Comparison of ENCODE assay signal across 10 mouse cellular contexts in genomic region chr1:45031436-45032027, GRCm38 (mm10).
A peak's percentile ranks its signal among the peaks of the same experiment; 100 is the strongest.
DNase-seq lines count a peak whose midpoint lies in the region; ATAC-seq and TF ChIP-seq lines count a peak whose summit lies in the region.
"Had no signal": no experiment of that assay in that cellular context is flagged by ENCODE, and none has a peak within 500 bp of the region (broad histone marks: within the 10 kb centered on the region; RNA-seq: fewer than 3 reads in every experiment).

No protein-coding gene starts in this region.

- H3K27ac ChIP-seq in kidney, postnatal 0 days: no peak overlapping the region
- H3K27ac ChIP-seq in limb, embryonic 13.5 days: peak overlapping the region; percentile 78; the same call in 1 of the 2 replicates
- H3K27ac ChIP-seq: forebrain, embryonic 12.5 days had no signal

- TF ChIP-seq POLR2A in brain, embryonic 14.5 days (IDR thresholded peaks at IDR 0.05; ENCODE audit: borderline replicate concordance, extremely low read depth, insufficient read depth, insufficient read length, poor library complexity, severe bottlenecking): no peak

- peak; percentile 35 for DNase-seq in kidney, postnatal 0 days (ENCODE audit: low spot score)
- DNase-seq in kidney, adult 18-20 months: no peak
- peak; percentile 10 for DNase-seq in brain, embryonic 14.5 days (ENCODE audit: low read depth)
- DNase-seq in thymus, postnatal 4 days: no peak
- no peak for DNase-seq in cerebellum, adult 11 months
- DNase-seq: cerebellum, postnatal 10 days; lung, adult 2 months had no signal

- no peak overlapping the region for H3K9ac ChIP-seq in kidney, postnatal 0 days (ENCODE audit: low read depth, low read length)
- no peak overlapping the region for H3K9ac ChIP-seq in limb, embryonic 13.5 days
- H3K9ac ChIP-seq: forebrain, embryonic 12.5 days had no signal

- no peaks in the 10 kb centered on the region for H3K9me3 ChIP-seq in kidney, postnatal 0 days (replicated peaks; ENCODE audit: low read length)
- H3K9me3 ChIP-seq in limb, embryonic 13.5 days: no peaks in the 10 kb centered on the region
- H3K9me3 ChIP-seq: forebrain, embryonic 12.5 days had no signal

- no peaks in the 10 kb centered on the region for H3K79me3 ChIP-seq in C2C12 (ENCODE audit: low read depth)

- H3K4me2 ChIP-seq in kidney, postnatal 0 days (ENCODE audit: low read length): no peak overlapping the region
- no peak overlapping the region for H3K4me2 ChIP-seq in limb, embryonic 13.5 days (replicated peaks)
- H3K4me2 ChIP-seq: forebrain, embryonic 12.5 days had no signal

- no peak overlapping the region for H3K4me3 ChIP-seq in kidney, postnatal 0 days (replicated peaks; ENCODE audit: low read depth, low read length)
- no peak overlapping the region for H3K4me3 ChIP-seq in C2C12 (ENCODE audit: insufficient read depth, poor library complexity, severe bottlenecking)
- no peak overlapping the region for H3K4me3 ChIP-seq in limb, embryonic 13.5 days
- H3K4me3 ChIP-seq: forebrain, embryonic 12.5 days had no signal

- H3K79me2 ChIP-seq in C2C12 (ENCODE audit: control insufficient read depth, insufficient read depth): no peaks in the 10 kb centered on the region

- H3ac ChIP-seq in C2C12 (ENCODE audit: control insufficient read depth, insufficient read length, low read depth): no peak overlapping the region

- ATAC-seq in kidney, postnatal 0 days (replicated peaks; ENCODE audit: low FRiP score, low read depth): no peak
- peak; percentile 90 for ATAC-seq in limb, embryonic 13.5 days (ENCODE audit: low FRiP score, low read depth)

- no peaks in the 10 kb centered on the region for H3K36me3 ChIP-seq in kidney, postnatal 0 days (ENCODE audit: insufficient read depth, low read length)
- H3K36me3 ChIP-seq in C2C12 (ENCODE audit: control insufficient read depth, insufficient read depth): no peaks in the 10 kb centered on the region
- H3K36me3 ChIP-seq in limb, embryonic 13.5 days: no peaks in the 10 kb centered on the region
- H3K36me3 ChIP-seq: forebrain, embryonic 12.5 days had no signal

- WGBS in kidney, postnatal 0 days: 46% methylated on average over 4 of the region's 4 CpGs
- 21% methylated on average over 4 of the region's 4 CpGs for WGBS in limb, embryonic 13.5 days

- TF ChIP-seq CTCF in kidney, postnatal 0 days (IDR thresholded peaks at IDR 0.05; ENCODE audit: low read depth): no peak
- TF ChIP-seq CTCF in C2C12 (IDR thresholded peaks at IDR 0.05; ENCODE audit: control insufficient read depth, insufficient read depth, insufficient read length): no peak
- no peak for TF ChIP-seq CTCF in brain, embryonic 14.5 days (IDR thresholded peaks at IDR 0.05; ENCODE audit: borderline replicate concordance, extremely low read depth, insufficient read depth, insufficient read length)

- no peaks in the 10 kb centered on the region for H3K4me1 ChIP-seq in kidney, postnatal 0 days (replicated peaks; ENCODE audit: insufficient read depth, low read length)
- H3K4me1 ChIP-seq in limb, embryonic 13.5 days: peaks cover 14% of the 10 kb centered on the region
- H3K4me1 ChIP-seq: forebrain, embryonic 12.5 days had no signal

- H3K27me3 ChIP-seq in kidney, postnatal 0 days (ENCODE audit: insufficient read depth, low read length): no peaks in the 10 kb centered on the region
- H3K27me3 ChIP-seq in C2C12 (ENCODE audit: control insufficient read depth, insufficient read depth, insufficient read length): no peaks in the 10 kb centered on the region
- no peaks in the 10 kb centered on the region for H3K27me3 ChIP-seq in limb, embryonic 13.5 days
- H3K27me3 ChIP-seq: forebrain, embryonic 12.5 days had no signal

TF ChIP-seq in C2C12, 6 proteins besides CTCF, POLR2A, EP300 and RAD21:
- TF ChIP-seq MAX (IDR thresholded peaks at IDR 0.05): peak; percentile 77
- peak; percentile 8 for TF ChIP-seq MYOD1 (IDR thresholded peaks at IDR 0.05; ENCODE audit: control insufficient read depth, insufficient read length, low read depth)
- TF ChIP-seq FOSL1 (IDR thresholded peaks at IDR 0.05; ENCODE audit: insufficient read depth, low read length, poor library complexity, severe bottlenecking): peak; percentile 40
- TF ChIP-seq USF1 (IDR thresholded peaks at IDR 0.05; ENCODE audit: low read depth): no peak
- TF ChIP-seq CEBPB (IDR thresholded peaks at IDR 0.05; ENCODE audit: low read depth): peak; percentile 82
TF ChIP-seq in C2C12: peak in this region for 4.

Comparison
In these comparisons a context has a peak if more than half of its experiments do, and no peak if none do; other contexts are left out.
1. DNase-seq: peak in kidney, postnatal 0 days (single experiment) and brain, embryonic 14.5 days (single experiment); none in kidney, adult 18-20 months (single experiment), thymus, postnatal 4 days (single experiment) and cerebellum, adult 11 months (single experiment).